Mouse (Mus musculus) liver, adult 2 months (tissue): ENCODE measurements around the gene Fpr3.

Source experiments
- CTCF ChIP-seq: fragments of 200-500 bp; IDR thresholded peaks from 2 replicates; pipeline ENCODE4 v1.5.1; 2011; ENCODE audit warnings: low read depth, low read length, control low read depth
- POLR2A ChIP-seq: fragments of 200-500 bp; IDR thresholded peaks from 2 replicates; pipeline ENCODE4 v1.6.1; 2011; ENCODE audit warnings: low read length, control low read depth; ENCODE audit not compliant: insufficient read depth; ENCODE audit errors: extremely low read depth

DNA sequence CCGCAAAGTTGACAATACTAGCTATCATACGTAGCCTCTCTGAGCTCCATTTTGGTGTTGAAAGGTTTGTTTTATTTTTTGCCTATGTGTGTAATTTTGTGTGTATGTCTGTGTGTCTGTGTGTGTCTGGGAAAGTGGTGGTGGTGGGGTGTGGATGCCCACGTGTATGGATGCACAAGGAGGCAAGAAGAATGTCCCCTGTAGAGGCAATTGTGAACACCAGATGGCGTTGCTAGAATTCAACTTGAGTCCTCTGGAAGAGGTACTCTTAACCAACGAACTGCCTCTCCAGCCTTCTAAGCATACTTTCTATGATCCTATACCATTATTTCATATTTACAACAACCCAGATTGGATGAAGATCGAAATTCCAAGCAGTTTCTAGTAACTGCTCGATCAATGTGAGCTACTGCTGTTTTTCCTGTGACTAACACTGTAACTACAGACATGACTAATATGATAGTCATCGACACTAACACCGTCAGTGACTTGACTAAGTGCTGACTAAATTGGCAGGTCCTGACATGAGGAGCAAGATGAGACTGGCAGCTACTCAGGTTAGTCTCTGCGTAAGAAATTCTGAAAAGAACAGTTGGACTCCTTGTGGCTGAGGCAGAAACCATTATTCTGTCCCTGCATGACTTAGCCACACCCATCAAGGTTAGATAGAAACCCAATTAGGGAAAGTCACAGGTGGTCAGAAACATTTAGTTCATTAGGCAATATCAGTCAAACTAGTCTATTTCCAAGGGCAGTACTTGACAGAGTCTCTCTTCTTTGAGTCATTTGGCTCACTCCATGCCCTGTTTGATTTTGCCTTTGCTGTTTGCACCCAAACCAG lies 42.2 kb upstream of the Fpr3 start:
- TF ChIP-seq CTCF: no peak
- no peak for TF ChIP-seq POLR2A
